Mouse (Mus musculus) spleen, postnatal 14 days (tissue): ENCODE data around the gene Olfr1018.

Source experiments
- DNase-seq, 2 experiments: peaks; one replicate each; pipeline ENCODE4 v3.0.0; 2021 to 2022; ENCODE audit warnings: low spot score in 2 of 2

Olfr1018 gene

DNA sequence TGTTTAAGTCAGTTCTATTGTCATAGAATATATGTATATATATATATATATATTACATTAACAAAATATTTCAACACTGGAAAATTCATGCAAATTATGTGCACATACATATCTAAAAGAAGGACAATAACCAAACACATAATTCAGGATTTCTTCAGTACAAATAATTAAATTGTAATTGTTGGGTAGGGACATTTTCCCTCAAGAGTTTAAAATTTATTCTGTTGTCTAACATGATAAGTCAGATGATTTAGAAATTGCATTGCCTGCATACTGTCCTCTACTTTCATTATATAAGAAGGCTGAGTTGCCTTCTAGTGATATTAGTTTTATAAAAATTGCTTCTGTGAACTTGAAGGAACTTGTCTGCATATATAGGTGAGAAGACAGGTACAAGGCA is at the start of gene Olfr1018:
Gene Olfr1018, plus strand, starts transcription at position 301 of the 400 bp plus-strand sequence.
- DNase-seq: no peak

DNA sequence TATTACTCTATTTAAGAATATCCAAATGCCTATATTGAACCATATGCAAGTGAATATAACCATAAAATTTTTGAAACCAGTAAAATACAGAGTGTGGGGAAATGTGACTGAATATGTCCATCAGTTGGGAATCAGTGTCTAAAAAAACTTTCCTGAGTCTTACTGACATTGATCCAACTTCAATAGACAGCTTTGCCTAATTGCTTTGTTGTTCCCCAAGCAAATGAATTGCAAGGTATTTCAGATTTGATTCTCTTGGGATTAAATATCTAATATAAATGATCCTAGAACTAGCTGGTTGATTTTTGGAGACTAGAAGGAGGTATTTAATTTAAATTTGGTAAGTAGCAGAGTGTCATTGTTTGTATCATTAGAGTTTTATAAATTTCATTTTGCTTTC is 45.9 kb upstream of the Olfr1018 start, which contains the start of gene Olfr1014:
Gene Olfr1014, plus strand, starts transcription at position 301 of the 400 bp plus-strand sequence.
- no peak for DNase-seq

DNA sequence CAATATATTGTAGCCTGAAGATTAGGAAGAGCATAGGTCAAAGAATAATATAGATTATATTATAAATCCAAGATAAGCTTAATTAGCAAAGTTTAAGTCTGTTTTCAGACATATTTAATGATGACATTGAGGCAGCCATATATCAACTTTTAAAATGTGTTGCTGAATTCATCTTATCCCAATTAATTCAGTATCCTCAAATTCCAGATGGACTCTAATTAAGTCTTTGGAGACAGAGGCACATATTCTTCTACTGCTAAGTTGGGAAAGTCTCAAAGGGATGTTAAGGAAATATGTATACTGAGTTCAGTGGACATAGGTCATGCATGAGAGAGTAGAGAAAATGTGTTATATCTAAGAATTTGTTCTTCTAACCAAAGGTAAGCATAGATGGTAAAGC is 36.6 kb upstream of the Olfr1018 start, which contains the start of gene Olfr1015:
Gene Olfr1015, plus strand, starts transcription at position 301 of the 400 bp plus-strand sequence.
- DNase-seq: no peak

DNA sequence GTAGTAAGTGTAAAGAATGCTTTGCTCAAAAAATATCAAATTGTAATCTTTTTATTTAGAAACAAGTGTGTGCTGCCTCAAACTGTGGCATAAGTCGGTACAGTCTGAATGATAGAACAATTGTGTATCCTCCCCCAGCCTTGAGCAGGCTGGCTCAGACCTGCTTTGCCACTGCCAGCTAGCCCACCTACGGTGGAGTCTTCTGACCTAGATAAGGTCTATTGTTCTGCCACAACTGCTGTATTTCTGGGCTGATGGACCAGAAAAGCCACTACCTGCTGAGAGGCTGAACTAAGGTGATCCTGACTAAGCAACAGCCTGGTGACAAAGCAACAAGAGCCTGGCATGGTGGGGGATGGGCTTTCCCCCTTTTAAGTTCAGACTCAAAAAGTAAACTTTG is 25.9 kb upstream of the Olfr1018 start:
- DNase-seq: no peak

DNA sequence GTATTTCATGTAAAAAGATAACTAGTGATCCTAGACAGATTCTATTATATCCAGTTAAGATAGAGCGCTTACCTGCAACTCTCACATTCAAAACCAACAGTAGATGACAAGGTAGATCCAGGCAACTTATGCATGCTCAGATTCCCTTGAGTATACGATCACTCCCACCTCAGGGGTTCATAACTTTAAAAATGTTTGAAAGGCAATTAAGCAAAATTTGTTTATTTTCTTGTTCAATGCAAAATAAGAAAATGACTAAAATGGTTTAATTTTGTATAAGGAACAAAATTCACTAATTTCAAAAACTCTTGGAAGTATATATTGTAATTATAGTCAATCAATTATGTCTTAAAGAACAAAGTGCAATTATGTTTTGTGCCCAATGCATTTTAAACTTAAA is 15.8 kb upstream of the Olfr1018 start, which contains the start of gene Olfr1016:
Gene Olfr1016, minus strand, starts transcription at position 101 of the 400 bp plus-strand sequence.
- DNase-seq: no peak

DNA sequence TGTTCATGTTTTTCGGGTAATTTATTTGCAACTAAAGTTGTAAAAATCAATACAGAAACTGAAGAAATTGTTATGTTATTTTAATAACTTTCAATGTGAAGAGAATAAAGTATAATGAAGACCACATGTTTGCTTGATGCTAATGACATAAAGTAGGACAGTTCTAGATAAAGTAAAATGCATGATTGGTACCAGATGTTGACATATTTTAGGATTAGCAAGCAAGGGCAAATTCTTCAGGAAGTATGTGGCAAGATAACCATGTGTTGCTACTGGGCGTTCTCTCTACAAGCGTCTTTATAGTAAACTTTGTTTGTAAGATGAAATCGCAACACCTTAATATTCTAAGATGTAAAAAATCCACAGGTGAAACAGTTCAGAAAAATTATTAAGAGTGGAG is 13.8 kb upstream of the Olfr1018 start:
- no peak for DNase-seq

DNA sequence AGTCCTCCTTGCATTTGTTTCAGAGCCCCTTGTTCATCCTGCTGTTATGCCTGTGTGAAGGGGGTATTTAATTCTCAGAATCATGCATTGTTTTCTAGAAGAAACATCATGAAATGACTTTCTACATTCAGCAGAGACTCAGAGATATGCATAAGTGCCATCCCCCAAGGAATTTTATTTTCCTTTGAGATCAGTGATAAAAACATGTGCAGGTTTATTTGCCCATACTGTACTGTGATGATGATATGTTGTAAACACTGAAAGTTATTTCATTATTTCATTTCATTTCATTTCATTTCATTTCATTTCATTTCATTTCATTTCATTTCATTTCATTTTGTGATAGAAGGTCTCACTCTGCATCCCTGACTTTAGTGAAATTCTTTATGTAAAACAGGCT is 27.1 kb downstream of the Olfr1018 start, which contains the start of gene Olfr1019:
Gene Olfr1019, minus strand, starts transcription at position 101 of the 400 bp plus-strand sequence.
- no peak for DNase-seq

DNA sequence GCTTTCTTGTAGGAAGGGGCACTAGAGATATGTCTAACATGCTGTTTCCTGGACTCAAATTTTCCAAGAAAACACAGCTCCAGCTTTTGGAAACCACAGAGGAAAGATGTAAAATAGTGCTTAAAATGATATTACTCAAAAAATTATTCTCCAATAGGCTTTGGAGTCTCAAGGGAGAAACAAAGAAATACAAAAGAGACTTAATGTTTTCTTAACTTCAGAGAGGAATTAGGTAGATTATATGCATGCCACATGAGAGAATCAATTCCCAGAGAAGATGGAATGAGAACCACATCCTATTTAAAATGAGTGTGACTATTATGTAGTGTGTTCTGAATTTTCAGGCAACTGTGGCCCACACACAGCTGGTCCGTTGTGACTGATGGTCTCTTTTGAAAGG is 28.5 kb downstream of the Olfr1018 start, which contains the start of gene Olfr1020:
Gene Olfr1020, plus strand, starts transcription at position 301 of the 400 bp plus-strand sequence.
- no peak for DNase-seq

DNA sequence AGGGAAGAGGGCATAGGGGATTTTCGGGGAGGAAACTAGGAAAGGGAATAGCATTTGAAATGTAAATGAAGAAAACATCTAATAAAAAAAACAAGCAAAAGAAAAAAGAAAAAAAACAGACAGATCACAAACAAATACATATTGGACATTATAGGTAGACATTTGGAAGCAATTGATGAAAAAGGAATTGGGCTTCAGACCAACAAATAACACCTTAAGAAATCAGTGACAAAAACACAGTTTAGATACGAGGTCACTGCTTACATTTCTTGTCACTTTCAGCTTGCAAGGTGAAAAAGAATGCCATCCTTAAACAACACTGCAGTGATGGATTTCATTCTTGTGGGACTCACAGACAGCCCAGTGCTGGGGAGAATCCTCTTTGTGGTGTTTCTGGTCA is 50.0 kb downstream of the Olfr1018 start, which contains the start of gene Olfr1022:
Gene Olfr1022, plus strand, starts transcription at position 301 of the 400 bp plus-strand sequence.
- DNase-seq: no peak
